Mouse (Mus musculus): ENCODE measurements around the gene 3110082I17Rik. TPM values are rescaled to one million over a fixed set of nuclear protein-coding genes. Genes with fewer than 3 reads are reported as not detected.

The 3110082I17Rik gene
- polyA plus RNA-seq, 1 experiment from 2014 or later = 37.2 TPM

- H3K9me3 ChIP-seq = no peaks in the 10 kb centered on the region
- peak overlapping the region; percentile 41 for H3K4me2 ChIP-seq
- H3K4me3 ChIP-seq (replicated peaks) = peak overlapping the region; percentile 13
- no peaks in the 10 kb centered on the region for H3K27me3 ChIP-seq (replicated peaks)
- H3K27ac ChIP-seq = peak overlapping the region; percentile 45; the same call in 1 of the 2 replicates
- H3K4me1 ChIP-seq = peaks cover 31% of the 10 kb centered on the region
- H3K9ac ChIP-seq = no peak overlapping the region
- no peaks in the 10 kb centered on the region for H3K36me3 ChIP-seq
- ATAC-seq (ENCODE audit: insufficient read depth, low FRiP score, low read depth) = peak; percentile 8; the same call in 1 of the 2 replicates
- WGBS = 70% methylated on average over 11 of the region's 11 CpGs
Observed at GRCm38 (mm10) chr5:139353946-139354345, 106.4 kb downstream of the 3110082I17Rik start.

- peak overlapping the region; percentile 45; the same call in 1 of the 2 replicates for H3K27ac ChIP-seq
Observed at GRCm38 (mm10) chr5:139353496-139353895, 106.8 kb downstream of the 3110082I17Rik start.

GRCm38 (mm10) chr5:139352317-139352716 lies 108.0 kb downstream of the 3110082I17Rik start, which contains the start of gene Cyp2w1:
Cyp2w1 (plus strand) TSS chr5:139352617.
- no peak for ATAC-seq (ENCODE audit: insufficient read depth, low FRiP score, low read depth)
- Histone ChIP-seq H3K4me1 (peaks cover 31% of the 10 kb centered on the region), H3K4me2 (peak within 1 kb of the TSS; percentile 43), H3K27ac (peak within 1 kb of the TSS; percentile 83), H3K27me3 (replicated peaks) (no peaks in the 10 kb centered on the region), H3K9ac (no peak within 1 kb of the TSS), H3K9me3 (no peaks in the 10 kb centered on the region), H3K36me3 (no peaks in the 10 kb centered on the region), H3K4me3 (replicated peaks) (peak within 1 kb of the TSS; percentile 13)
- 35% methylated on average over 6 of the region's 6 CpGs for WGBS

More at GRCm38 (mm10) chr5:139353496-139353895, 106.8 kb downstream of the 3110082I17Rik start:
- Histone ChIP-seq H3K4me1 (peaks cover 31% of the 10 kb centered on the region), H3K36me3 (no peaks in the 10 kb centered on the region), H3K4me2 (peak overlapping the region; percentile 41), H3K27me3 (replicated peaks) (no peaks in the 10 kb centered on the region), H3K4me3 (replicated peaks) (peak overlapping the region; percentile 13), H3K9ac (no peak overlapping the region), H3K9me3 (no peaks in the 10 kb centered on the region)
- ATAC-seq (ENCODE audit: insufficient read depth, low FRiP score, low read depth) = no peak
- 52% methylated on average over 10 of the region's 10 CpGs for WGBS

GRCm38 (mm10) chr5:139351628-139352027 lies 108.7 kb downstream of the 3110082I17Rik start:
- WGBS = 20% methylated on average over 8 of the region's 8 CpGs
- Histone ChIP-seq H3K36me3 (no peaks in the 10 kb centered on the region), H3K4me3 (replicated peaks) (no peak overlapping the region), H3K9me3 (no peaks in the 10 kb centered on the region), H3K27ac (peak overlapping the region; percentile 83), H3K4me1 (peaks cover 31% of the 10 kb centered on the region), H3K27me3 (replicated peaks) (no peaks in the 10 kb centered on the region), H3K9ac (no peak overlapping the region), H3K4me2 (peak overlapping the region; percentile 22; the same call in 1 of the 2 replicates)
- ATAC-seq (ENCODE audit: insufficient read depth, low FRiP score, low read depth) = no peak

- Histone ChIP-seq H3K4me1 (peaks cover 31% of the 10 kb centered on the region), H3K36me3 (no peaks in the 10 kb centered on the region), H3K4me2 (peak within 1 kb of the TSS; percentile 43), H3K27ac (peak within 1 kb of the TSS; percentile 83), H3K4me3 (replicated peaks) (no peak within 1 kb of the TSS; the same call in 1 of the 2 replicates), H3K9ac (no peak within 1 kb of the TSS), H3K9me3 (no peaks in the 10 kb centered on the region), H3K27me3 (replicated peaks) (no peaks in the 10 kb centered on the region)
- no peak for ATAC-seq (ENCODE audit: insufficient read depth, low FRiP score, low read depth)
- 42% methylated on average over 5 of the region's 5 CpGs for WGBS
Observed at GRCm38 (mm10) chr5:139351134-139351533, 109.2 kb downstream of the 3110082I17Rik start, which contains the start of gene Cox19. Cox19 (minus strand) TSS chr5:139351418.

- H3K9me3 ChIP-seq = no peaks in the 10 kb centered on the region
- peak overlapping the region; percentile 65 for H3K27ac ChIP-seq
- no peak overlapping the region for H3K4me3 ChIP-seq (replicated peaks)
- 52% methylated on average over 6 of the region's 6 CpGs for WGBS
- H3K9ac ChIP-seq = no peak overlapping the region
- H3K4me1 ChIP-seq = peaks cover 27% of the 10 kb centered on the region
- no peak overlapping the region for H3K4me2 ChIP-seq
- H3K27me3 ChIP-seq (replicated peaks) = no peaks in the 10 kb centered on the region
- no peaks in the 10 kb centered on the region for H3K36me3 ChIP-seq
- no peak for ATAC-seq (ENCODE audit: insufficient read depth, low FRiP score, low read depth)
Observed at GRCm38 (mm10) chr5:139349713-139350112, 110.6 kb downstream of the 3110082I17Rik start.

- Histone ChIP-seq H3K4me2 (no peak overlapping the region), H3K4me1 (peaks cover 23% of the 10 kb centered on the region), H3K27me3 (replicated peaks) (no peaks in the 10 kb centered on the region), H3K4me3 (replicated peaks) (no peak overlapping the region), H3K36me3 (peaks cover 6% of the 10 kb centered on the region), H3K27ac (peak overlapping the region; percentile 63), H3K9me3 (no peaks in the 10 kb centered on the region), H3K9ac (no peak overlapping the region)
- WGBS = 52% methylated on average over 1 of the region's 1 CpGs
- no peak for ATAC-seq (ENCODE audit: insufficient read depth, low FRiP score, low read depth)
Observed at GRCm38 (mm10) chr5:139347225-139347624, 113.1 kb downstream of the 3110082I17Rik start.

- 0 out of 2 replicates have a peak overlapping the region, but pooled peaks have one; percentile 12 for H3K9ac ChIP-seq
- H3K9me3 ChIP-seq = no peaks in the 10 kb centered on the region
- peak overlapping the region; percentile 79 for H3K4me2 ChIP-seq
- no peak for ATAC-seq (ENCODE audit: insufficient read depth, low FRiP score, low read depth)
- WGBS = 9% methylated on average over 5 of the region's 5 CpGs
- no peaks in the 10 kb centered on the region for H3K27me3 ChIP-seq (replicated peaks)
- H3K27ac ChIP-seq = peak overlapping the region; percentile 81
- H3K4me3 ChIP-seq (replicated peaks) = peak overlapping the region; percentile 59
- peaks cover 14% of the 10 kb centered on the region for H3K36me3 ChIP-seq
- H3K4me1 ChIP-seq = peaks cover 8% of the 10 kb centered on the region
Observed at GRCm38 (mm10) chr5:139345364-139345714, 115.0 kb downstream of the 3110082I17Rik start.

- Histone ChIP-seq H3K9me3 (no peaks in the 10 kb centered on the region), H3K27me3 (replicated peaks) (no peaks in the 10 kb centered on the region), H3K9ac (peak overlapping the region; percentile 70), H3K27ac (peak overlapping the region; percentile 81), H3K4me1 (peaks cover 8% of the 10 kb centered on the region), H3K4me3 (replicated peaks) (peak overlapping the region; percentile 59), H3K4me2 (peak overlapping the region; percentile 79), H3K36me3 (peaks cover 16% of the 10 kb centered on the region)
- ATAC-seq (ENCODE audit: insufficient read depth, low FRiP score, low read depth) = peak; percentile 90
- WGBS = under 1% methylated on average over 33 of the region's 33 CpGs
Observed at GRCm38 (mm10) chr5:139344687-139345363, 115.5 kb downstream of the 3110082I17Rik start.

GRCm38 (mm10) chr5:139344021-139344686 lies 116.2 kb downstream of the 3110082I17Rik start:
- WGBS = 3% methylated on average over 12 of the region's 12 CpGs
- peak overlapping the region; percentile 70 for H3K9ac ChIP-seq
- peaks cover 22% of the 10 kb centered on the region for H3K36me3 ChIP-seq
- H3K27ac ChIP-seq = peak overlapping the region; percentile 57; the same call in 1 of the 2 replicates
- ATAC-seq (ENCODE audit: insufficient read depth, low FRiP score, low read depth) = peak; percentile 71
- peak overlapping the region; percentile 79 for H3K4me2 ChIP-seq
- peaks cover 8% of the 10 kb centered on the region for H3K4me1 ChIP-seq
- no peaks in the 10 kb centered on the region for H3K9me3 ChIP-seq
- no peaks in the 10 kb centered on the region for H3K27me3 ChIP-seq (replicated peaks)
- H3K4me3 ChIP-seq (replicated peaks) = peak overlapping the region; percentile 59

GRCm38 (mm10) chr5:139338891-139339290 lies 121.4 kb downstream of the 3110082I17Rik start:
- no peak overlapping the region for H3K9ac ChIP-seq
- H3K4me3 ChIP-seq (replicated peaks) = no peak overlapping the region
- no peaks in the 10 kb centered on the region for H3K9me3 ChIP-seq
- H3K4me1 ChIP-seq = 0 out of 2 replicates have a peak, but pooled peaks cover 3% of the 10 kb centered on the region
- no peak overlapping the region for H3K27ac ChIP-seq
- H3K36me3 ChIP-seq = peaks cover 42% of the 10 kb centered on the region
- no peak overlapping the region for H3K4me2 ChIP-seq
- 76% methylated on average over 11 of the region's 11 CpGs for WGBS
- H3K27me3 ChIP-seq (replicated peaks) = no peaks in the 10 kb centered on the region
- no peak for ATAC-seq (ENCODE audit: insufficient read depth, low FRiP score, low read depth)

GRCm38 (mm10) chr5:139338403-139338802 lies 121.9 kb downstream of the 3110082I17Rik start:
- Histone ChIP-seq H3K4me1 (0 out of 2 replicates have a peak, but pooled peaks cover 3% of the 10 kb centered on the region), H3K9ac (no peak overlapping the region), H3K27ac (no peak overlapping the region), H3K9me3 (no peaks in the 10 kb centered on the region), H3K36me3 (peaks cover 42% of the 10 kb centered on the region), H3K4me2 (no peak overlapping the region), H3K4me3 (replicated peaks) (no peak overlapping the region), H3K27me3 (replicated peaks) (no peaks in the 10 kb centered on the region)
- WGBS = 77% methylated on average over 3 of the region's 3 CpGs
- ATAC-seq (ENCODE audit: insufficient read depth, low FRiP score, low read depth) = 0 out of 2 replicates have a peak, but pooled peaks have one; percentile 19

Data from stomach, embryonic 15.5 days (tissue).